Mouse (Mus musculus) neural tube, embryonic 15.5 days (tissue): Measurements from ENCODE around the gene Mmp8. TPM values are rescaled to one million over a fixed set of nuclear protein-coding genes. Genes with fewer than 3 reads are reported as not detected.

Experiments
- ATAC-seq: fragments of 200-750 bp; cut with Nextera tagmentation; 2 replicates; pipeline ENCODE4 v1.8.0; 2017; ENCODE audit warnings: mild to moderate bottlenecking, moderate TSS enrichment, moderate library complexity; ENCODE audit not compliant: low FRiP score
- H3K27ac ChIP-seq: fragments of 300-500 bp; sonication (generic); replicated peaks from 2 replicates; pipeline ENCODE4 v1.5.1; 2015; ENCODE audit warnings: mild to moderate bottlenecking, inconsistent platforms
- H3K27me3 ChIP-seq: fragments of 300-500 bp; sonication (generic); replicated peaks from 2 replicates; pipeline ENCODE4 v1.6.1; 2015; ENCODE audit warnings: inconsistent platforms
- H3K36me3 ChIP-seq: fragments of 300-500 bp; sonication (generic); 2 replicates; pipeline ENCODE4 v1.6.1; 2015; ENCODE audit warnings: inconsistent platforms
- H3K4me1 ChIP-seq: fragments of 300-500 bp; sonication (generic); 2 replicates; pipeline ENCODE4 v1.6.1; 2015; ENCODE audit warnings: inconsistent platforms
- H3K4me2 ChIP-seq: fragments of 300-500 bp; sonication (generic); 2 replicates; pipeline ENCODE4 v1.6.1; 2015; ENCODE audit warnings: inconsistent platforms, mild to moderate bottlenecking, moderate library complexity
- H3K4me3 ChIP-seq: fragments of 300-500 bp; sonication (generic); replicated peaks from 2 replicates; pipeline ENCODE4 v1.5.1; 2015; ENCODE audit warnings: mild to moderate bottlenecking, inconsistent platforms
- H3K9ac ChIP-seq: fragments of 300-500 bp; sonication (generic); replicated peaks from 2 replicates; pipeline ENCODE4 v1.6.1; 2015; ENCODE audit warnings: mild to moderate bottlenecking, inconsistent platforms
- H3K9me3 ChIP-seq: fragments of 300-500 bp; sonication (generic); replicated peaks from 2 replicates; pipeline ENCODE4 v1.6.1; 2016; ENCODE audit warnings: inconsistent platforms
- WGBS: fragments of 180-500 bp; shearing (Covaris S2); methylation state at CpG from one replicate; pipeline ENCODE4 v1.1.7; 2015; ENCODE audit warnings: mixed read lengths; 5-methylcytosine and 5-hydroxymethylcytosine counted together
- polyA plus RNA-seq: library from polyadenylated mRNA; unstranded; fragments of >200 nt; fragmentation: Nextera tagmentation; extraction: Ambion mirVana; gene quantifications from 2 replicates; pipeline ENCODE4 v1.2.1, GENCODE M21; 2015

The Mmp8 gene
- polyA plus RNA-seq, 1 experiment from 2014 or later: 0.12 TPM

DNA sequence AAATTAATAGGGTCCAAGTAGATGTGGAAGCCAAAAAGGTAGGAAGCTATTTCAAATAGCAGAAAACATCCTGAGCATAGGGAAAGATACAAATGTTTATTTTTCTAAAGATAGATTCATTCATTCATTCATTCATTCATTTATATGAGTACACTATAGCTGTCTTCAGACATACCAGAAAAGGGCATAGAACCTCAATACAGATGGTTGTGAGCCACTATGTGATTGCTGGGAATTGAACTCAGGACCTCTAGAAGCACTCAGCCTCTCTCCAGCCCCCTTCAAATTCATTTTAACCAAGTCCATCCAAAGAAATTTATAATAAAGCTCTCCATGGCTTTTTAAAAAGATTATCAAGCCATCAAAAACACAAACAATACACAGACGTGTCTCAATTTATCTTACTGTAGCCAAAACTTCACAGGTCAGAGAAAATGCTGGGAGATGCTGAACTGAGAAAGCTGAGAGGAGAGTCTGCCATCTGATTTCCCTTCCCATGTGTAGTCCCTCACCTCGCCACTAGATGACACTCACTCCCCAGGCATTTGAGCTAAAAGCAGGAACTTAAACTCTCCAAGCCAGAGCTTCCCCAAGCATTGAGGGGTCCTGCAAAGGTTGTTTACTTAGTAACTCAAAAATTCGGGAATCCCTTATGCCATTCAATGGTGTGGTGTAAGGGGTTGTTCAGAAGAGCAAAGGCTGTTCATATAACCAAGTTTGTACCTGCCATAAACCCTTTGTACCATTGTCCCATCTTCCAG lies 44.9 kb downstream of the Mmp8 start:
- no peak overlapping the region for H3K9ac ChIP-seq
- no peaks in the 10 kb centered on the region for H3K4me1 ChIP-seq
- no peak overlapping the region for H3K27ac ChIP-seq
- no peaks in the 10 kb centered on the region for H3K27me3 ChIP-seq
- no peaks in the 10 kb centered on the region for H3K36me3 ChIP-seq
- WGBS: 10% methylated on average over 3 of the region's 3 CpGs
- no peak overlapping the region for H3K4me2 ChIP-seq
- no peaks in the 10 kb centered on the region for H3K9me3 ChIP-seq
- ATAC-seq: peak; percentile 79
- no peak overlapping the region for H3K4me3 ChIP-seq

DNA sequence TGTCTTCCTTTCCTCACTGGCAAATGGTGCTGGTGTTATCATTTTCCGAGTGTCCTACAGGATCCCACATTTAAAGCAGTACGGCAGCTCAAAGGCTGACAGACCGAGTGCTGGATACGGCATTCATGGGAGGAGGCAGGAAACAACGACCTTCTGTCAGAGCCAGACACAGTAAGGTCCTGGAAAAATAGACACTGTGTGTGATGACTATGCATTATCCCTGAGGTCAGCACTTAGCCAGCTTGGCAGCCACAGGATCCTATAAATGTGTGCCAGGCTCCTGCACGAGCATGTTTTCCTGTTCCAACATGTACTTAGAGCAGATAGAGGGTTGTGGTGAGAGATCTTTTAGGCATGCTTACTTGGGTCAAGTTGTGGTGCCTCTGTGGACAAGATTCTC lies 45.7 kb downstream of the Mmp8 start:
- 71% methylated on average over 6 of the region's 6 CpGs for WGBS
- ATAC-seq: no peak

DNA sequence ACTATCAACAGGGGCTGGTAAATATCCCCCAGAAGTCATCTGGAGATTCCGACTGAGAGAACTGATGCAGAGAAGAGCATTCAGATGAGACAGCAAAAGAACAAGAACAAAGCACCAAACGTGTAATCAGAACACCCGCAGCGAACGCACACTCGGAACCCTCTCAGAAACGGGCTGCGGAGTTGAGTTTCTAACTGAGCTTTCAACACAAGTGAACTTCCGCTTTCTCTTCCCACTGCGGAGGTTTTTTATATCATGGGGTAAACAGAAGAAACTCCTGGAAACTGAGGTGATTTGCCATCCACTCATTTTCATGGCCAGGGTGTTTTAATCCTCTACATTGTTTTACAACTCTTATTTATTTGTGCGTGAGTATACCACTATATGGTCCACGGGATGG lies 47.4 kb downstream of the Mmp8 start:
- no peaks in the 10 kb centered on the region for H3K27me3 ChIP-seq
- H3K4me3 ChIP-seq: no peak overlapping the region
- no peak for ATAC-seq
- no peak overlapping the region for H3K9ac ChIP-seq
- H3K36me3 ChIP-seq: no peaks in the 10 kb centered on the region
- H3K4me2 ChIP-seq: no peak overlapping the region
- no peaks in the 10 kb centered on the region for H3K9me3 ChIP-seq
- WGBS: 86% methylated on average over 12 of the region's 12 CpGs
- no peak overlapping the region for H3K27ac ChIP-seq
- H3K4me1 ChIP-seq: no peaks in the 10 kb centered on the region

More for the DNA sequence above, 45.7 kb downstream of the Mmp8 start:
- no peaks in the 10 kb centered on the region for H3K36me3 ChIP-seq
- no peaks in the 10 kb centered on the region for H3K27me3 ChIP-seq
- no peaks in the 10 kb centered on the region for H3K9me3 ChIP-seq
- H3K9ac ChIP-seq: no peak overlapping the region
- no peaks in the 10 kb centered on the region for H3K4me1 ChIP-seq
- H3K4me2 ChIP-seq: no peak overlapping the region
- H3K27ac ChIP-seq: no peak overlapping the region
- H3K4me3 ChIP-seq: no peak overlapping the region

Other genes starting within 250 kb of the Mmp8 start
- 0.15 and 0.18 TPM in 2 replicates for gene Mmp12, start 214.1 kb upstream of the Mmp8 start, polyA plus RNA-seq
- not detected in 2 replicates for gene Mmp1b, start 170.4 kb upstream of the Mmp8 start, polyA plus RNA-seq
- not detected in 2 replicates for gene Mmp3, start 112.6 kb upstream of the Mmp8 start, polyA plus RNA-seq
- not detected in 2 replicates for gene Mmp10, start 56.1 kb upstream of the Mmp8 start, polyA plus RNA-seq
- not detected in 2 replicates for gene Mmp27, start 12.9 kb downstream of the Mmp8 start, polyA plus RNA-seq
- not detected in 2 replicates for gene Mmp20, start 69.8 kb downstream of the Mmp8 start, polyA plus RNA-seq
- not detected in 2 replicates for gene Mmp7, start 133.6 kb downstream of the Mmp8 start, polyA plus RNA-seq
- gene Tmem123, start 205.6 kb downstream of the Mmp8 start, polyA plus RNA-seq: 13.5 and 32.2 TPM in 2 replicates